Comparison of ENCODE assay signal across 18 mouse cellular contexts in the genomic region with DNA sequence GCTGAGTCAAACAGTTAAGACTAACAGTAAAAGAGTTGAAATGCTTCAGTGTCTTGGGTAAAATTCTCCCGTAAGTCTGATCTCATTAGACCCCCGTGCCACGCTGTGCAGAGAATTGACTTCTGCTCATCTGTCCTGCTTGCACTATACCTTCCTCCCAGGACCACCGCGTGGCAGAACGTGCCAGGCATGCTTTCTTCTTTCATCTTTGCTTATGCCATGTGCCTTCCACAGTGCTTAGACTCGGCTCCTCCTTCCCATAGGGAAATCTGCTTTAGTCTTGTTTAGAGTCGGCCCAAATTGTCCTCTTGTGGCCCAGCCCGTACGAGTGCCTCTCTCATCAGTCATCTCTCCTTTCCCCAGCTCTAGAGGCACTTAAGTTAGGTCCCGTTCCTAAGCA. TPM values are rescaled to one million over a fixed set of nuclear protein-coding genes. Genes with fewer than 3 reads are reported as not detected.
DNase-seq lines count a peak whose midpoint lies in the region; ATAC-seq lines count a peak whose summit lies in the region.
"Had no signal": no experiment of that assay in that cellular context is flagged by ENCODE, and none has a peak within 500 bp of the region (broad histone marks: within the 10 kb centered on the region; RNA-seq: fewer than 3 reads in every experiment).

No protein-coding gene starts in this region.

- peak overlapping the region; percentile 11 for H3K4me2 ChIP-seq in embryonic facial prominence, embryonic 13.5 days
- H3K4me2 ChIP-seq in limb, embryonic 12.5 days = peak overlapping the region; percentile 87; the same call in 1 of the 2 replicates
- no peak overlapping the region for H3K4me2 ChIP-seq in midbrain, embryonic 12.5 days (replicated peaks)
- no peak overlapping the region for H3K4me2 ChIP-seq in midbrain, embryonic 14.5 days (ENCODE audit: low read length)

- no peak overlapping the region for H3K27ac ChIP-seq in embryonic facial prominence, embryonic 13.5 days
- no peak overlapping the region for H3K27ac ChIP-seq in embryonic facial prominence, embryonic 10.5 days (replicated peaks)
- no peak overlapping the region for H3K27ac ChIP-seq in limb, embryonic 12.5 days
- H3K27ac ChIP-seq in limb, embryonic 10.5 days = no peak overlapping the region
- no peak overlapping the region for H3K27ac ChIP-seq in midbrain, embryonic 12.5 days (replicated peaks)
- H3K27ac ChIP-seq in midbrain, embryonic 14.5 days (replicated peaks; ENCODE audit: low read depth, low read length) = no peak overlapping the region
- H3K27ac ChIP-seq: embryonic facial prominence, embryonic 12.5 days; layer of hippocampus, adult 2 months; neural tube, embryonic 15.5 days had no signal

- peaks cover 16% of the 10 kb centered on the region; the same call in 1 of the 2 replicates for H3K36me3 ChIP-seq in embryonic facial prominence, embryonic 13.5 days
- H3K36me3 ChIP-seq in embryonic facial prominence, embryonic 10.5 days (replicated peaks) = peaks cover 14% of the 10 kb centered on the region
- H3K36me3 ChIP-seq in limb, embryonic 12.5 days = peaks cover 16% of the 10 kb centered on the region
- 0 out of 2 replicates have a peak, but pooled peaks cover 6% of the 10 kb centered on the region for H3K36me3 ChIP-seq in limb, embryonic 10.5 days
- H3K36me3 ChIP-seq in midbrain, embryonic 12.5 days = peaks cover 15% of the 10 kb centered on the region
- peaks cover 14% of the 10 kb centered on the region for H3K36me3 ChIP-seq in midbrain, embryonic 14.5 days (ENCODE audit: control insufficient read depth, insufficient read depth, low read length)

- WGBS in embryonic facial prominence, embryonic 13.5 days = 60% methylated on average over 11 of the region's 11 CpGs
- 79% methylated on average over 11 of the region's 11 CpGs for whole genome bisulfite sequencing in embryonic facial prominence, embryonic 10.5 days
- WGBS in limb, embryonic 12.5 days = 74% methylated on average over 11 of the region's 11 CpGs
- 83% methylated on average over 11 of the region's 11 CpGs for WGBS in limb, embryonic 10.5 days
- WGBS in midbrain, embryonic 12.5 days = 63% methylated on average over 11 of the region's 11 CpGs
- WGBS in midbrain, embryonic 14.5 days = 53% methylated on average over 11 of the region's 11 CpGs

- no peak for ATAC-seq in embryonic facial prominence, embryonic 13.5 days (ENCODE audit: insufficient number of reproducible peaks, insufficient read depth, low FRiP score, low TSS enrichment, low read depth)
- ATAC-seq in limb, embryonic 12.5 days (ENCODE audit: insufficient number of reproducible peaks, insufficient read depth, low FRiP score, low TSS enrichment, low read depth) = no peak
- no peak for ATAC-seq in midbrain, embryonic 12.5 days (ENCODE audit: low FRiP score, low read depth)
- ATAC-seq in midbrain, embryonic 14.5 days (ENCODE audit: low FRiP score, low TSS enrichment) = no peak
- ATAC-seq: CD4-positive, CD25-positive, alpha-beta regulatory T cell, adult 4 months had no signal

- H3K27me3 ChIP-seq in embryonic facial prominence, embryonic 13.5 days = no peaks in the 10 kb centered on the region
- H3K27me3 ChIP-seq in embryonic facial prominence, embryonic 10.5 days (replicated peaks; ENCODE audit: low read depth, poor library complexity, severe bottlenecking) = no peaks in the 10 kb centered on the region
- H3K27me3 ChIP-seq in limb, embryonic 12.5 days = no peaks in the 10 kb centered on the region
- no peaks in the 10 kb centered on the region for H3K27me3 ChIP-seq in limb, embryonic 10.5 days (ENCODE audit: low read depth, poor library complexity, severe bottlenecking)
- no peaks in the 10 kb centered on the region for H3K27me3 ChIP-seq in midbrain, embryonic 12.5 days
- H3K27me3 ChIP-seq in midbrain, embryonic 14.5 days (ENCODE audit: control insufficient read depth, insufficient read depth, low read length) = no peaks in the 10 kb centered on the region
- H3K27me3 ChIP-seq: embryonic facial prominence, embryonic 12.5 days; neural tube, embryonic 15.5 days had no signal

- 0 out of 2 replicates have a peak overlapping the region, but pooled peaks have one; percentile 21 for H3K9ac ChIP-seq in embryonic facial prominence, embryonic 13.5 days
- no peak overlapping the region for H3K9ac ChIP-seq in limb, embryonic 12.5 days (replicated peaks)
- H3K9ac ChIP-seq in midbrain, embryonic 12.5 days (replicated peaks) = 0 out of 2 replicates have a peak overlapping the region, but pooled peaks have one; percentile 2
- H3K9ac ChIP-seq in midbrain, embryonic 14.5 days (replicated peaks; ENCODE audit: low read length) = no peak overlapping the region
- H3K9ac ChIP-seq: neural tube, embryonic 15.5 days had no signal

- H3K4me3 ChIP-seq in embryonic facial prominence, embryonic 13.5 days = peak overlapping the region; percentile 9; the same call in 1 of the 2 replicates
- H3K4me3 ChIP-seq in embryonic facial prominence, embryonic 10.5 days = no peak overlapping the region
- H3K4me3 ChIP-seq in limb, embryonic 12.5 days (replicated peaks) = no peak overlapping the region
- no peak overlapping the region for H3K4me3 ChIP-seq in limb, embryonic 10.5 days
- H3K4me3 ChIP-seq in midbrain, embryonic 12.5 days = no peak overlapping the region
- no peak overlapping the region for H3K4me3 ChIP-seq in midbrain, embryonic 14.5 days (replicated peaks; ENCODE audit: low read depth, low read length)

- no peaks in the 10 kb centered on the region for H3K9me3 ChIP-seq in embryonic facial prominence, embryonic 13.5 days
- no peaks in the 10 kb centered on the region for H3K9me3 ChIP-seq in embryonic facial prominence, embryonic 10.5 days
- H3K9me3 ChIP-seq in limb, embryonic 12.5 days = no peaks in the 10 kb centered on the region
- no peaks in the 10 kb centered on the region for H3K9me3 ChIP-seq in limb, embryonic 10.5 days (replicated peaks)
- no peaks in the 10 kb centered on the region for H3K9me3 ChIP-seq in midbrain, embryonic 12.5 days
- H3K9me3 ChIP-seq in midbrain, embryonic 14.5 days (ENCODE audit: control insufficient read depth, low read length) = no peaks in the 10 kb centered on the region
- H3K9me3 ChIP-seq: embryonic facial prominence, embryonic 12.5 days; neural tube, embryonic 15.5 days had no signal

- peaks cover 25% of the 10 kb centered on the region for H3K4me1 ChIP-seq in embryonic facial prominence, embryonic 13.5 days
- peaks cover 25% of the 10 kb centered on the region for H3K4me1 ChIP-seq in embryonic facial prominence, embryonic 10.5 days
- H3K4me1 ChIP-seq in limb, embryonic 12.5 days (replicated peaks) = no peaks in the 10 kb centered on the region; the same call in 1 of the 2 replicates
- peaks cover 19% of the 10 kb centered on the region for H3K4me1 ChIP-seq in limb, embryonic 10.5 days
- peaks cover 22% of the 10 kb centered on the region for H3K4me1 ChIP-seq in midbrain, embryonic 12.5 days
- peaks cover 20% of the 10 kb centered on the region; the same call in 1 of the 2 replicates for H3K4me1 ChIP-seq in midbrain, embryonic 14.5 days (ENCODE audit: control insufficient read depth, insufficient read depth, low read length)

- no peak for DNase-seq in embryonic facial prominence, embryonic 10.5 days (ENCODE audit: low spot score)
- no peak for DNase-seq in limb, embryonic 10.5 days (ENCODE audit: low spot score)
- DNase-seq in midbrain, embryonic 14.5 days = no peak
- no peak for DNase-seq in embryo, embryonic 9.5 days (ENCODE audit: extremely low spot score)
- DNase-seq: adrenal gland, postnatal 36 days; cerebellum, adult 9-10 months; kidney, adult 11 months; kidney, postnatal 10 days; layer of hippocampus, postnatal 36 days; thymus, postnatal 14 days had no signal

RNA-seq across cellular contexts. Expression of a gene that starts 1.8 kb away (rescaled TPM):
- polyA plus RNA-seq in embryonic facial prominence, embryonic 13.5 days (2015; fragmentation: Nextera tagmentation; extraction: Ambion mirVana) = 62.1 and 68.1 TPM in 2 replicates
- 44.7 and 44.8 TPM in 2 replicates for polyA plus RNA-seq in embryonic facial prominence, embryonic 10.5 days (2016; fragmentation: Nextera tagmentation; extraction: Ambion mirVana)
- polyA plus RNA-seq in limb, embryonic 12.5 days (2016; fragmentation: Nextera tagmentation; extraction: Ambion mirVana) = 55.0 and 57.9 TPM in 2 replicates
- 39.5 and 43.7 TPM in 2 replicates for polyA plus RNA-seq in limb, embryonic 10.5 days (2016; fragmentation: Nextera tagmentation; extraction: Ambion mirVana)
- 61.0 and 68.3 TPM in 2 replicates for polyA plus RNA-seq in midbrain, embryonic 12.5 days (2016; fragmentation: Nextera tagmentation; extraction: Ambion mirVana)
- polyA plus RNA-seq in midbrain, embryonic 14.5 days (2014; fragmentation: Nextera tagmentation; extraction: Ambion mirVana) = 64.2 and 66.3 TPM in 2 replicates

RNA-seq across cellular contexts. Expression of a gene that starts 2.4 kb away (rescaled TPM):
- polyA plus RNA-seq in embryonic facial prominence, embryonic 13.5 days (2015; fragmentation: Nextera tagmentation; extraction: Ambion mirVana) = 0.63 and 0.66 TPM in 2 replicates
- polyA plus RNA-seq in embryonic facial prominence, embryonic 10.5 days (2016; fragmentation: Nextera tagmentation; extraction: Ambion mirVana) = 0.34 and 0.55 TPM in 2 replicates
- 0.45 and 0.53 TPM in 2 replicates for polyA plus RNA-seq in limb, embryonic 12.5 days (2016; fragmentation: Nextera tagmentation; extraction: Ambion mirVana)
- 0.34 and 0.41 TPM in 2 replicates for polyA plus RNA-seq in limb, embryonic 10.5 days (2016; fragmentation: Nextera tagmentation; extraction: Ambion mirVana)
- polyA plus RNA-seq in midbrain, embryonic 12.5 days (2016; fragmentation: Nextera tagmentation; extraction: Ambion mirVana) = 0.57 and 1.2 TPM in 2 replicates
- polyA plus RNA-seq in midbrain, embryonic 14.5 days (2014; fragmentation: Nextera tagmentation; extraction: Ambion mirVana) = 2.0 and 2.2 TPM in 2 replicates
- polyA plus RNA-seq: CD4-positive, CD25-positive, alpha-beta regulatory T cell, adult 4 months; liver, adult 2 months had no signal

RNA-seq across cellular contexts. Expression of a gene that starts 45.9 kb away (rescaled TPM):
- 0.93 and 1.3 TPM in 2 replicates for polyA plus RNA-seq in embryonic facial prominence, embryonic 13.5 days (2015; fragmentation: Nextera tagmentation; extraction: Ambion mirVana)
- 0.80 and 1.2 TPM in 2 replicates for polyA plus RNA-seq in embryonic facial prominence, embryonic 10.5 days (2016; fragmentation: Nextera tagmentation; extraction: Ambion mirVana)
- 0.71 and 0.78 TPM in 2 replicates for polyA plus RNA-seq in limb, embryonic 12.5 days (2016; fragmentation: Nextera tagmentation; extraction: Ambion mirVana)
- 0.46 and 1.1 TPM in 2 replicates for polyA plus RNA-seq in limb, embryonic 10.5 days (2016; fragmentation: Nextera tagmentation; extraction: Ambion mirVana)
- 0.63 and 0.71 TPM in 2 replicates for polyA plus RNA-seq in midbrain, embryonic 12.5 days (2016; fragmentation: Nextera tagmentation; extraction: Ambion mirVana)
- polyA plus RNA-seq in midbrain, embryonic 14.5 days (2014; fragmentation: Nextera tagmentation; extraction: Ambion mirVana) = 0.21 and 0.27 TPM in 2 replicates
- polyA plus RNA-seq: CD4-positive, CD25-positive, alpha-beta regulatory T cell, adult 4 months had no signal

Comparison
In these comparisons a context has a peak if more than half of its experiments do, and no peak if none do; other contexts are left out.
1. H3K9ac ChIP-seq: peak in embryonic facial prominence, embryonic 13.5 days (single experiment) and midbrain, embryonic 12.5 days (single experiment); none in limb, embryonic 12.5 days (single experiment) and midbrain, embryonic 14.5 days (single experiment).
2. H3K4me2 ChIP-seq: peak in embryonic facial prominence, embryonic 13.5 days (single experiment) and limb, embryonic 12.5 days (single experiment); none in midbrain, embryonic 12.5 days (single experiment) and midbrain, embryonic 14.5 days (single experiment).